Mouse (Mus musculus) heart, postnatal 0 days (tissue): ENCODE results near the gene Emx2.

Source experiments
- CTCF ChIP-seq: IDR thresholded peaks from 2 replicates; pipeline ENCODE4 v1.5.1; 2016; ENCODE audit warnings: antibody characterized with exemption, control low read depth, low read depth
- EP300 ChIP-seq: IDR thresholded peaks from 2 replicates; pipeline ENCODE4 v1.6.1; 2016; ENCODE audit warnings: antibody characterized with exemption, low read depth

GRCm38 (mm10) chr19:59467016-59467412, 8.8 kb downstream of the Emx2 start:
- TF ChIP-seq CTCF (no peak), EP300 (no peak)
